Mouse (Mus musculus): ENCODE measurements around the gene Cplx1. TPM values are rescaled to one million over a fixed set of nuclear protein-coding genes. Genes with fewer than 3 reads are reported as not detected.

Gene Cplx1
- total RNA-seq (2014; rRNA removed) = not detected in 2 replicates
- not detected in 2 replicates for polyA plus RNA-seq (2012; rRNA removed)

GRCm38 (mm10) chr5:108549489-108550206, at the start of gene Cplx1:
Gene Cplx1, minus strand, starts transcription at chr5:108550024.
- Histone ChIP-seq H3K27ac (replicated peaks; ENCODE audit: insufficient read depth, low read depth, low read length) (no peak within 1 kb of the TSS), H3K4me1 (ENCODE audit: control insufficient read depth, insufficient read depth, low read length) (no peaks in the 10 kb centered on the region), H3K79me2 (ENCODE audit: control insufficient read depth, insufficient read depth, low read length) (no peaks in the 10 kb centered on the region), H3K4me3 (ENCODE audit: insufficient read depth, low read depth, low read length) (no peak within 1 kb of the TSS), H3K27me3 (ENCODE audit: control insufficient read depth, insufficient read depth, low read length) (peaks cover 10% of the 10 kb centered on the region), H3K9ac (ENCODE audit: low read depth, low read length) (no peak within 1 kb of the TSS), H3K36me3 (ENCODE audit: control insufficient read depth, insufficient read depth, low read length) (no peaks in the 10 kb centered on the region)
- WGBS = 4% methylated on average over 56 of the region's 56 CpGs
- DNase-seq (ENCODE audit: extremely low read depth, low read depth, low spot score) = no peak
- TF ChIP-seq CTCF (IDR thresholded peaks at IDR 0.05; ENCODE audit: low read depth, low read length) (no peak), POLR2A (IDR thresholded peaks at IDR 0.05; ENCODE audit: extremely low read depth, insufficient read depth, low read length) (no peak)

DNA sequence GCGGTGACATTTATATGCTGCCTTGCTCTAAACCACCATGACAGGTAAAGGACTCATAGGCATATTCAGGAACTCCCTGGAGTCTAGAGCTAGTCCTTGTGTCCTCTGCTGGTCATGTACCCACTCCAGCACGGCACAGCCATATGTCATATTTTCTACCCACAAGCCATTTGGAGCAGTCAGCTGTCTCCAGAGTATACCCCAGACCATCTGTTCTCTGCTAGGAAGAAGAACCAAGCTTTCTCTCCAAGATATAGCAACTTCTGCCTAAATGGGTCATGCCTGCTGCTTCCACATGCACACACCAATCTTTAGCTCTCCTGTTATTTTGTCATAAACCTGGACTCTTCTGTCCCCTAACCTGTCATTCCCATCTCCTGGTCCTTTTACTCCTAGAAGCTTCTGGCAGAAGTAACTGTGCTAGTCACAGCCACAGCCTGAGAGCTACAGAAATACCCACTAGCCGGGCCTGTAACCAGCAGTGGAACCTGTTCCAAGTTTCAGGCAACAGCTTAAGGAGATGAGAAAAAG, 31.6 kb upstream of the Cplx1 start:
- no peak for DNase-seq (ENCODE audit: extremely low read depth, low read depth, low spot score)
- H3K9ac ChIP-seq (ENCODE audit: low read depth, low read length) = no peak overlapping the region
- TF ChIP-seq CTCF (IDR thresholded peaks at IDR 0.05; ENCODE audit: low read depth, low read length) (no peak), POLR2A (IDR thresholded peaks at IDR 0.05; ENCODE audit: extremely low read depth, insufficient read depth, low read length) (no peak)
- no peak overlapping the region for H3K4me3 ChIP-seq (ENCODE audit: insufficient read depth, low read depth, low read length)
- H3K79me2 ChIP-seq (ENCODE audit: control insufficient read depth, insufficient read depth, low read length) = no peaks in the 10 kb centered on the region
- H3K27ac ChIP-seq (replicated peaks; ENCODE audit: insufficient read depth, low read depth, low read length) = no peak overlapping the region
- WGBS = 93% methylated on average over 3 of the region's 3 CpGs
- no peaks in the 10 kb centered on the region for H3K4me1 ChIP-seq (ENCODE audit: control insufficient read depth, insufficient read depth, low read length)
- H3K36me3 ChIP-seq (ENCODE audit: control insufficient read depth, insufficient read depth, low read length) = peaks cover 73% of the 10 kb centered on the region
- H3K27me3 ChIP-seq (ENCODE audit: control insufficient read depth, insufficient read depth, low read length) = no peaks in the 10 kb centered on the region

- WGBS = 91% methylated on average over 6 of the region's 6 CpGs
Measured at GRCm38 (mm10) chr5:108573054-108573453, 23.2 kb upstream of the Cplx1 start.

GRCm38 (mm10) chr5:108570991-108571390, 21.2 kb upstream of the Cplx1 start:
- Histone ChIP-seq H3K4me3 (ENCODE audit: insufficient read depth, low read depth, low read length) (no peak overlapping the region), H3K36me3 (ENCODE audit: control insufficient read depth, insufficient read depth, low read length) (peaks cover 70% of the 10 kb centered on the region), H3K79me2 (ENCODE audit: control insufficient read depth, insufficient read depth, low read length) (no peaks in the 10 kb centered on the region), H3K27ac (replicated peaks; ENCODE audit: insufficient read depth, low read depth, low read length) (no peak overlapping the region), H3K4me1 (ENCODE audit: control insufficient read depth, insufficient read depth, low read length) (peaks cover 2% of the 10 kb centered on the region; the same call in 1 of the 2 replicates), H3K9ac (ENCODE audit: low read depth, low read length) (no peak overlapping the region), H3K27me3 (ENCODE audit: control insufficient read depth, insufficient read depth, low read length) (no peaks in the 10 kb centered on the region)
- no peak for DNase-seq (ENCODE audit: extremely low read depth, low read depth, low spot score)
- TF ChIP-seq CTCF (IDR thresholded peaks at IDR 0.05; ENCODE audit: low read depth, low read length) = no peak
- TF ChIP-seq POLR2A (IDR thresholded peaks at IDR 0.05; ENCODE audit: extremely low read depth, insufficient read depth, low read length) = no peak
- 61% methylated on average over 1 of the region's 1 CpGs for WGBS

More at GRCm38 (mm10) chr5:108573054-108573453, 23.2 kb upstream of the Cplx1 start:
- TF ChIP-seq CTCF (IDR thresholded peaks at IDR 0.05; ENCODE audit: low read depth, low read length) (no peak), POLR2A (IDR thresholded peaks at IDR 0.05; ENCODE audit: extremely low read depth, insufficient read depth, low read length) (no peak)
- H3K4me3 ChIP-seq (ENCODE audit: insufficient read depth, low read depth, low read length) = no peak overlapping the region
- no peaks in the 10 kb centered on the region for H3K79me2 ChIP-seq (ENCODE audit: control insufficient read depth, insufficient read depth, low read length)
- H3K9ac ChIP-seq (ENCODE audit: low read depth, low read length) = no peak overlapping the region
- 0 out of 2 replicates have a peak, but pooled peaks cover 2% of the 10 kb centered on the region for H3K4me1 ChIP-seq (ENCODE audit: control insufficient read depth, insufficient read depth, low read length)
- peaks cover 87% of the 10 kb centered on the region for H3K36me3 ChIP-seq (ENCODE audit: control insufficient read depth, insufficient read depth, low read length)
- peak; percentile 31 for DNase-seq (ENCODE audit: extremely low read depth, low read depth, low spot score)
- no peak overlapping the region for H3K27ac ChIP-seq (replicated peaks; ENCODE audit: insufficient read depth, low read depth, low read length)
- H3K27me3 ChIP-seq (ENCODE audit: control insufficient read depth, insufficient read depth, low read length) = no peaks in the 10 kb centered on the region

DNA sequence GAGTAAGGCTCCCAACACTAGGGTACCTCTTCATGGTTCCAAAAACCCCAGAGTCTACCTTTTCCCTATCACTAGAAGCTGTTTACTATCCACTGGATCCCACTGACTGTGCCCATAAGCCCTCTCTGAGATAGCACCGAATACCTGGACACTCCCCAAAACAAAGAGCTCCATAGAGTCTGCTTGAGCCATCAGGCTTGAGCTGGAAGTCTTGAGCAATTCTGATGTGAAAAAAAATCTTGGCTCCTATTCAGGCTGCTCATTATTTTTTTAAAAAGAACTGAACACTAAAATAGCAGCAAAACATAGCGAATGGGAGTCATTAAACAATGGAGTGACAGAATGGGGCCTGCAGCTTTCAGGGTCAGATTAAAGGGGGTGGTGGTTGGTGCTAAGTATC, 17.3 kb upstream of the Cplx1 start:
- TF ChIP-seq CTCF (IDR thresholded peaks at IDR 0.05; ENCODE audit: low read depth, low read length) = no peak
- Histone ChIP-seq H3K36me3 (ENCODE audit: control insufficient read depth, insufficient read depth, low read length) (peaks cover 41% of the 10 kb centered on the region), H3K4me3 (ENCODE audit: insufficient read depth, low read depth, low read length) (no peak overlapping the region), H3K27ac (replicated peaks; ENCODE audit: insufficient read depth, low read depth, low read length) (no peak overlapping the region), H3K79me2 (ENCODE audit: control insufficient read depth, insufficient read depth, low read length) (no peaks in the 10 kb centered on the region), H3K27me3 (ENCODE audit: control insufficient read depth, insufficient read depth, low read length) (no peaks in the 10 kb centered on the region), H3K4me1 (ENCODE audit: control insufficient read depth, insufficient read depth, low read length) (peaks cover 2% of the 10 kb centered on the region; the same call in 1 of the 2 replicates), H3K9ac (ENCODE audit: low read depth, low read length) (no peak overlapping the region)
- DNase-seq (ENCODE audit: extremely low read depth, low read depth, low spot score) = peak; percentile 76
- WGBS = 31% methylated on average over 2 of the region's 2 CpGs

GRCm38 (mm10) chr5:108566523-108566922, 16.7 kb upstream of the Cplx1 start:
- TF ChIP-seq CTCF (IDR thresholded peaks at IDR 0.05; ENCODE audit: low read depth, low read length) (no peak), POLR2A (IDR thresholded peaks at IDR 0.05; ENCODE audit: extremely low read depth, insufficient read depth, low read length) (no peak)
- Histone ChIP-seq H3K4me1 (ENCODE audit: control insufficient read depth, insufficient read depth, low read length) (peaks cover 2% of the 10 kb centered on the region; the same call in 1 of the 2 replicates), H3K79me2 (ENCODE audit: control insufficient read depth, insufficient read depth, low read length) (no peaks in the 10 kb centered on the region), H3K27ac (replicated peaks; ENCODE audit: insufficient read depth, low read depth, low read length) (no peak overlapping the region), H3K4me3 (ENCODE audit: insufficient read depth, low read depth, low read length) (no peak overlapping the region), H3K27me3 (ENCODE audit: control insufficient read depth, insufficient read depth, low read length) (no peaks in the 10 kb centered on the region), H3K9ac (ENCODE audit: low read depth, low read length) (no peak overlapping the region), H3K36me3 (ENCODE audit: control insufficient read depth, insufficient read depth, low read length) (peaks cover 36% of the 10 kb centered on the region)
- DNase-seq (ENCODE audit: extremely low read depth, low read depth, low spot score) = peak; percentile 23
- WGBS = 80% methylated on average over 4 of the region's 4 CpGs
